Comparison of ENCODE assay signal across 7 mouse cellular contexts in the genomic region with DNA sequence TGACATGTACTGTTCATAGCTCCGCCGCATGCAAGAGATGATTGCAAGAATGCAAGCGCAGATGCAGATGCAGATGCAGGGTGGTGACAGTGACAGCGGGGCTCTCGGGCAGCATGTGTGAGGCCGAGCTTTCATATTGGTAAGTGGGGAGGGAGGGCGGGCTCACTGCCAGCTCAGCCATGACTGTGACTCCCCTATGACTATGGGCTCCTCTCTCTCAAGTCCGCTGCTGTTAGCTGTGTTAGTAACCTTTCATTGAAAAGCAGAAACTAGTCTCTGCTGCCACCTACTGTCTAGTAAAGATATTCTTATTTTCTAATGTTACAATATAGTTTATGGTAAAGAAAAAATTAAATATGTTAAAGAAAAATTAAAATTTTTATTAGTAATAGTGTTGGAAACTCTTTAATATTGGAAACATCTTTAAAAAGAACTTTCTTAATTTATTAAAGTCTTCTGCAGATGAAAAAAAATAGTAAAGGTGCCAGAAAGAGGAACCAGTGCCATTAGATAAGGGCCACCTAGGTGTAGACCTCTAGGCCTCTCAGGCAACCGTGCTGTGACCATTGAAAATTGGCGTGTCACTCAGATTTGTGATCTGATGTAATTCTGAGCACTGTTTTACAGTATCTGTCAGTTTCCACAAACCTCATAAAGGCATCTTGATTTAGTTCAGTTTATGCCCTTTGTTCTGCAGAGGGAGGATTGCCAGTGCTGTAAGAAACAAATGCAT. TPM values are rescaled to one million over a fixed set of nuclear protein-coding genes. Genes with fewer than 3 reads are reported as not detected.
DNase-seq lines count a peak whose midpoint lies in the region; ATAC-seq and TF ChIP-seq lines count a peak whose summit lies in the region.

No protein-coding gene starts in this region.

- TF ChIP-seq POLR2A in brain, embryonic 14.5 days (IDR thresholded peaks at IDR 0.05; ENCODE audit: borderline replicate concordance, extremely low read depth, insufficient read depth, insufficient read length, poor library complexity, severe bottlenecking): no peak

- H3K4me2 ChIP-seq in kidney, postnatal 0 days (ENCODE audit: low read length): no peak overlapping the region
- H3K4me2 ChIP-seq in hindbrain, embryonic 13.5 days: no peak overlapping the region
- no peak overlapping the region for H3K4me2 ChIP-seq in midbrain, embryonic 15.5 days

- peaks cover 38% of the 10 kb centered on the region for H3K36me3 ChIP-seq in kidney, postnatal 0 days (ENCODE audit: insufficient read depth, low read length)
- peaks cover 75% of the 10 kb centered on the region for H3K36me3 ChIP-seq in E14TG2a.4 (ENCODE audit: insufficient read depth, low read length)
- H3K36me3 ChIP-seq in hindbrain, embryonic 13.5 days: peaks cover 40% of the 10 kb centered on the region
- H3K36me3 ChIP-seq in midbrain, embryonic 15.5 days (replicated peaks): peaks cover 27% of the 10 kb centered on the region

- TF ChIP-seq CTCF in kidney, postnatal 0 days (IDR thresholded peaks at IDR 0.05; ENCODE audit: low read depth): peak; percentile 69
- peak; percentile 19 for TF ChIP-seq CTCF in E14TG2a.4 (conservative IDR thresholded peaks at IDR 0.05; ENCODE audit: low read length)
- peak; percentile 39; the same call in 1 of the 2 replicates for TF ChIP-seq CTCF in brain, embryonic 14.5 days (IDR thresholded peaks at IDR 0.05; ENCODE audit: borderline replicate concordance, extremely low read depth, insufficient read depth, insufficient read length)

- no peak overlapping the region for H3K9ac ChIP-seq in kidney, postnatal 0 days (ENCODE audit: low read depth, low read length)
- no peak overlapping the region for H3K9ac ChIP-seq in hindbrain, embryonic 13.5 days
- no peak overlapping the region for H3K9ac ChIP-seq in midbrain, embryonic 15.5 days

- ATAC-seq in kidney, postnatal 0 days (replicated peaks; ENCODE audit: low FRiP score, low read depth): no peak
- ATAC-seq in hindbrain, embryonic 13.5 days (ENCODE audit: low FRiP score): peak; percentile 63
- 0 out of 2 replicates have a peak, but pooled peaks have one; percentile 34 for ATAC-seq in midbrain, embryonic 15.5 days (replicated peaks)

- WGBS in kidney, postnatal 0 days: 55% methylated on average over 10 of the region's 10 CpGs
- 53% methylated on average over 10 of the region's 10 CpGs for WGBS in hindbrain, embryonic 13.5 days
- WGBS in midbrain, embryonic 15.5 days: 57% methylated on average over 10 of the region's 10 CpGs

- H3K4me3 ChIP-seq in kidney, postnatal 0 days (replicated peaks; ENCODE audit: low read depth, low read length): no peak overlapping the region
- H3K4me3 ChIP-seq in E14TG2a.4 (replicated peaks; ENCODE audit: low read length): no peak overlapping the region
- H3K4me3 ChIP-seq in hindbrain, embryonic 13.5 days: no peak overlapping the region
- no peak overlapping the region for H3K4me3 ChIP-seq in midbrain, embryonic 15.5 days

- no peaks in the 10 kb centered on the region for H3K27me3 ChIP-seq in kidney, postnatal 0 days (ENCODE audit: insufficient read depth, low read length)
- peaks cover under 1% of the 10 kb centered on the region for H3K27me3 ChIP-seq in E14TG2a.4 (ENCODE audit: insufficient read depth, low read length)
- no peaks in the 10 kb centered on the region for H3K27me3 ChIP-seq in hindbrain, embryonic 13.5 days
- no peaks in the 10 kb centered on the region for H3K27me3 ChIP-seq in midbrain, embryonic 15.5 days (replicated peaks)

- peak; percentile 88 for DNase-seq in kidney, postnatal 0 days (ENCODE audit: low spot score)
- no peak for DNase-seq in kidney, adult 18-20 months
- DNase-seq in brain, embryonic 14.5 days (ENCODE audit: low read depth): peak; percentile 85
- no peak for DNase-seq in testis, postnatal 14 days (ENCODE audit: low spot score)

- H3K4me1 ChIP-seq in kidney, postnatal 0 days (replicated peaks; ENCODE audit: insufficient read depth, low read length): no peaks in the 10 kb centered on the region
- peaks cover 10% of the 10 kb centered on the region for H3K4me1 ChIP-seq in E14TG2a.4 (replicated peaks; ENCODE audit: low read depth, low read length)
- peaks cover 8% of the 10 kb centered on the region for H3K4me1 ChIP-seq in hindbrain, embryonic 13.5 days (replicated peaks)
- peaks cover 6% of the 10 kb centered on the region; the same call in 1 of the 2 replicates for H3K4me1 ChIP-seq in midbrain, embryonic 15.5 days

- H3K9me3 ChIP-seq in kidney, postnatal 0 days (replicated peaks; ENCODE audit: low read length): no peaks in the 10 kb centered on the region
- no peaks in the 10 kb centered on the region for H3K9me3 ChIP-seq in E14TG2a.4 (ENCODE audit: low read length)
- H3K9me3 ChIP-seq in hindbrain, embryonic 13.5 days: no peaks in the 10 kb centered on the region
- H3K9me3 ChIP-seq in midbrain, embryonic 15.5 days: no peaks in the 10 kb centered on the region

- H3K27ac ChIP-seq in kidney, postnatal 0 days: no peak overlapping the region
- no peak overlapping the region for H3K27ac ChIP-seq in hindbrain, embryonic 13.5 days
- no peak overlapping the region for H3K27ac ChIP-seq in midbrain, embryonic 15.5 days

RNA-seq across cellular contexts. Expression of gene Farp2, which starts 4.8 kb away (rescaled TPM):
- 8.0 and 9.1 TPM in 2 replicates for polyA plus RNA-seq in kidney, postnatal 0 days (2015; fragmentation: Nextera tagmentation; extraction: Ambion mirVana)
- polyA plus RNA-seq in brain, embryonic 14.5 days (2012; rRNA removed): 4.4 and 5.6 TPM in 2 replicates
- 5.9 TPM in 2 replicates for polyA plus RNA-seq in hindbrain, embryonic 13.5 days (2015; fragmentation: Nextera tagmentation; extraction: Ambion mirVana)
- polyA plus RNA-seq in midbrain, embryonic 15.5 days (2015; fragmentation: Nextera tagmentation; extraction: Ambion mirVana): 4.6 and 5.0 TPM in 2 replicates

RNA-seq across cellular contexts. Expression of gene Hdlbp, which starts 28.5 kb away (rescaled TPM):
- polyA plus RNA-seq in kidney, postnatal 0 days (2015; fragmentation: Nextera tagmentation; extraction: Ambion mirVana): 151 and 160 TPM in 2 replicates
- 70.3 and 90.6 TPM in 2 replicates for polyA plus RNA-seq in brain, embryonic 14.5 days (2012; rRNA removed)
- polyA plus RNA-seq in hindbrain, embryonic 13.5 days (2015; fragmentation: Nextera tagmentation; extraction: Ambion mirVana): 95.2 and 102 TPM in 2 replicates
- polyA plus RNA-seq in midbrain, embryonic 15.5 days (2015; fragmentation: Nextera tagmentation; extraction: Ambion mirVana): 70.9 and 71.1 TPM in 2 replicates

Comparison
In these comparisons a context has a peak if more than half of its experiments do, and no peak if none do; other contexts are left out.
1. DNase-seq: peak in kidney, postnatal 0 days (single experiment) and brain, embryonic 14.5 days (single experiment); none in kidney, adult 18-20 months (single experiment) and testis, postnatal 14 days (single experiment).
2. CTCF ChIP-seq: peak in every context shown above with its lines; median percentile 69 in kidney, postnatal 0 days; 39 in brain, embryonic 14.5 days; 19 in E14TG2a.4.